Mouse (Mus musculus) hindbrain, embryonic 12.5 days (tissue): ENCODE data around the gene Rbm42. TPM values are rescaled to one million over a fixed set of nuclear protein-coding genes. Genes with fewer than 3 reads are reported as not detected.

Experiments used
- ATAC-seq: fragments of 200-750 bp; cut with Nextera tagmentation; 2 replicates; pipeline ENCODE4 v1.8.0; 2017; ENCODE audit warnings: moderate TSS enrichment; ENCODE audit not compliant: low FRiP score
- H3K27ac ChIP-seq: fragments of 300-500 bp; sonication (generic); 2 replicates; pipeline ENCODE4 v1.5.1; 2016; ENCODE audit warnings: mild to moderate bottlenecking
- H3K27me3 ChIP-seq: fragments of 300-500 bp; sonication (generic); 2 replicates; pipeline ENCODE4 v1.6.1; 2016; ENCODE audit warnings: mild to moderate bottlenecking
- H3K36me3 ChIP-seq: fragments of 300-500 bp; sonication (generic); 2 replicates; pipeline ENCODE4 v1.6.1; 2016; ENCODE audit warnings: mild to moderate bottlenecking
- H3K4me1 ChIP-seq: fragments of 300-500 bp; sonication (generic); 2 replicates; pipeline ENCODE4 v1.6.1; 2016
- H3K4me2 ChIP-seq: fragments of 300-500 bp; sonication (generic); replicated peaks from 2 replicates; pipeline ENCODE4 v1.6.1; 2016; ENCODE audit warnings: mild to moderate bottlenecking
- H3K4me3 ChIP-seq: fragments of 300-500 bp; sonication (generic); 2 replicates; pipeline ENCODE4 v1.5.1; 2016; ENCODE audit warnings: mild to moderate bottlenecking
- H3K9ac ChIP-seq: fragments of 300-500 bp; sonication (generic); 2 replicates; pipeline ENCODE4 v1.6.1; 2016; ENCODE audit warnings: mild to moderate bottlenecking, moderate library complexity
- H3K9me3 ChIP-seq: fragments of 300-500 bp; sonication (generic); replicated peaks from 2 replicates; pipeline ENCODE4 v1.6.1; 2016; ENCODE audit warnings: mild to moderate bottlenecking
- WGBS: fragments of 180-500 bp; shearing (Covaris S2); methylation state at CpG from one replicate; pipeline ENCODE4 v1.1.7; 2016; 5-methylcytosine and 5-hydroxymethylcytosine counted together
- polyA plus RNA-seq: library from polyadenylated mRNA; unstranded; fragments of >200 nt; fragmentation: Nextera tagmentation; extraction: Ambion mirVana; gene quantifications from 2 replicates; pipeline ENCODE4 v1.2.1, GENCODE M21; 2016

The Rbm42 gene
- polyA plus RNA-seq, 1 experiment from 2014 or later = 160 TPM

- no peak overlapping the region for H3K9ac ChIP-seq
- H3K4me3 ChIP-seq = no peak overlapping the region
- no peak for ATAC-seq
- no peaks in the 10 kb centered on the region for H3K9me3 ChIP-seq
- H3K27me3 ChIP-seq = peaks cover 48% of the 10 kb centered on the region
- peaks cover 9% of the 10 kb centered on the region for H3K4me1 ChIP-seq
- no peak overlapping the region for H3K27ac ChIP-seq
- H3K4me2 ChIP-seq = no peak overlapping the region
- peaks cover 42% of the 10 kb centered on the region for H3K36me3 ChIP-seq
- WGBS = 31% methylated on average over 4 of the region's 4 CpGs
Measured at GRCm38 (mm10) chr7:30639083-30639482, 11.0 kb downstream of the Rbm42 start.

GRCm38 (mm10) chr7:30636395-30636794 lies 13.7 kb downstream of the Rbm42 start:
- Histone ChIP-seq H3K36me3 (peaks cover 15% of the 10 kb centered on the region), H3K27me3 (peaks cover 74% of the 10 kb centered on the region), H3K9me3 (no peaks in the 10 kb centered on the region), H3K4me2 (no peak overlapping the region), H3K4me3 (no peak overlapping the region), H3K9ac (no peak overlapping the region), H3K27ac (no peak overlapping the region), H3K4me1 (peaks cover 9% of the 10 kb centered on the region)
- 30% methylated on average over 11 of the region's 11 CpGs for WGBS
- no peak for ATAC-seq

DNA sequence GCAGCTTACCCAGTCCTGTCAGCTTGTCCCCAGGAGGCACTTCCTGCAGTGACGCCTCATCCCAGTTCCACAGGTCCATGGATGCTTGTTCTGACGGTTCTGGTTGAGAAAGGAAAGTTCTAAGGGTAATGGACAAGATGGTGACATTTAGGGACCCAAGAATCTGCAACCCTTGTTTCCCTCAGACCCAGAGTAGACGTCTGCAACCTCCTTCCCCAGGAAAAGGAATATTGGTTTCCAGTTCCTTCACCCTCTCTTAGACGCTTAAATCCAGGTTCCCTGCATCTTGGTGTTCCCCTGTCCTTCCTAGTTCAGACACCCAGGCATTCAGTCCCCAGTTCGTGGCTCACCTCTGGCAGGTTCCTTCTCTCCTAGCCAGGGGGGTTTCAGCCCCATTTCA lies 14.4 kb downstream of the Rbm42 start, which contains the start of gene Etv2:
TSS of gene Etv2 (minus strand) at position 101 of the 400 bp plus-strand sequence.
- peak within 1 kb of the TSS; percentile 25; the same call in 1 of the 2 replicates for H3K4me2 ChIP-seq

GRCm38 (mm10) chr7:30634621-30635020 lies 15.5 kb downstream of the Rbm42 start:
- no peaks in the 10 kb centered on the region for H3K36me3 ChIP-seq
- 0 out of 2 replicates have a peak, but pooled peaks have one; percentile 19 for ATAC-seq
- H3K9ac ChIP-seq = no peak overlapping the region
- peak overlapping the region; percentile 25; the same call in 1 of the 2 replicates for H3K4me2 ChIP-seq
- H3K4me3 ChIP-seq = peak overlapping the region; percentile 11; the same call in 1 of the 2 replicates
- WGBS = under 1% methylated on average over 20 of the region's 20 CpGs
- peaks cover 86% of the 10 kb centered on the region for H3K27me3 ChIP-seq
- H3K9me3 ChIP-seq = no peaks in the 10 kb centered on the region
- peaks cover 9% of the 10 kb centered on the region for H3K4me1 ChIP-seq
- H3K27ac ChIP-seq = no peak overlapping the region

More for the DNA sequence above, 14.4 kb downstream of the Rbm42 start, which contains the start of gene Etv2:
- Histone ChIP-seq H3K27me3 (peaks cover 78% of the 10 kb centered on the region), H3K27ac (no peak within 1 kb of the TSS), H3K4me3 (peak within 1 kb of the TSS; percentile 11; the same call in 1 of the 2 replicates), H3K9ac (no peak within 1 kb of the TSS), H3K4me1 (peaks cover 9% of the 10 kb centered on the region), H3K36me3 (peaks cover 9% of the 10 kb centered on the region), H3K9me3 (no peaks in the 10 kb centered on the region)
- ATAC-seq = no peak
- 3% methylated on average over 5 of the region's 5 CpGs for WGBS

DNA sequence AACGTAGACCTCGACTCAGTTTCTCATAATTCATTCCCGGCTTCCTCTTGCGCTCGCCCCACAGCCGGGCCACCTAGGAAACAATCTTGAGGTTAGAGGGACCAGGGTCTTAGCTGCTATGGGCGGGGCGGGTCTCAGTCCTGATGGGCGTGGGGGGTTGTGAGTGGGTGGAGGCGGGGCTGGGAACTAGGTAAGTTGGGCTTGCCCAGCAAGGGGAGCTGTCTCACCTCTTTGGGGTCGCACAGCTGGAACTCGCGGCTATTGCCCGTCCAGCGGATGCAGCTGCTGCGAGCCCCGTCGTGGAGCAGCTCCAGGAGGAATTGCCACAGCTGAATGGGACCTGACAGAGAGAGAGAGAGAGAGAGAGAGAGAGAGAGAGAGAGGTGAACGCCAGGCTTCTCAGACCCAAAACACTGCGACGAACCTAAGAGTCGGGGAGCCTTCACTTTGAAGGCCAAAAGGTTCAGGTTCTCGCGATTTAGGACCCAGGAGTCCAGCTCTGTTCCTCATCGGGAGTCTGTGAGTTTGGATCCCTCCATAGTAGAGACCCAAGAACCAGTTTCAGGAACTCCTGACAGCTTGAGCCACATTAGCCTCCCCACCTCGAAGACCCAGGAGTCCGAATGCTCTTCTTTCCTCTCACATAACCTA lies 16.2 kb downstream of the Rbm42 start:
- H3K36me3 ChIP-seq = no peaks in the 10 kb centered on the region
- peaks cover 83% of the 10 kb centered on the region for H3K27me3 ChIP-seq
- no peak for ATAC-seq
- no peak overlapping the region for H3K27ac ChIP-seq
- H3K4me2 ChIP-seq = no peak overlapping the region
- 5% methylated on average over 27 of the region's 27 CpGs for WGBS
- peaks cover 9% of the 10 kb centered on the region for H3K4me1 ChIP-seq
- peak overlapping the region; percentile 8; the same call in 1 of the 2 replicates for H3K4me3 ChIP-seq
- H3K9ac ChIP-seq = no peak overlapping the region
- no peaks in the 10 kb centered on the region for H3K9me3 ChIP-seq

DNA sequence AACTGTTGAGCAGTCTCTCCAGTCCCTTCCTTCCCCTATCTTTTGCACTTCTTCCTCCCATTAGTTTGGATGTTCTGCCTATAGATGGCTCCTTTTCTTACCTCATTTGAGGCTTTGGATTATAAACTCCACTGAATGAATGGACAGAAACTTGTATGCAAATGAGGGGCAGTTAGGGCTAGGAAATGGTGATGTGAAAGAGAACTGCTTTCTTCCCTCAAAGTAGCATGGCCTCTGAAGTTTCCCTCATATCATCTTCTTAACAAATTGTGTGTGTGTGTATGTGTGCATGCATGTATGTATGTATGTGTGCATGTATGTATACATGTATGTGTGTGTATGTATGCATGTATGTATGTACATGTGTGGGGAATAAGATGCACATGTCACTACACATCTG lies 21.1 kb downstream of the Rbm42 start:
- no peak overlapping the region for H3K4me3 ChIP-seq
- no peak overlapping the region for H3K27ac ChIP-seq
- no peaks in the 10 kb centered on the region for H3K9me3 ChIP-seq
- no peak overlapping the region for H3K9ac ChIP-seq
- H3K27me3 ChIP-seq = peaks cover 37% of the 10 kb centered on the region
- H3K4me2 ChIP-seq = no peak overlapping the region
- no peak for ATAC-seq
- H3K4me1 ChIP-seq = peaks cover 12% of the 10 kb centered on the region
- peaks cover 7% of the 10 kb centered on the region for H3K36me3 ChIP-seq

GRCm38 (mm10) chr7:30626647-30627046 lies 23.5 kb downstream of the Rbm42 start:
- peaks cover 12% of the 10 kb centered on the region for H3K4me1 ChIP-seq
- 88% methylated on average over 5 of the region's 5 CpGs for WGBS
- H3K36me3 ChIP-seq = peaks cover 30% of the 10 kb centered on the region
- ATAC-seq = 0 out of 2 replicates have a peak, but pooled peaks have one; percentile 27
- peaks cover 14% of the 10 kb centered on the region for H3K27me3 ChIP-seq
- H3K4me3 ChIP-seq = 0 out of 2 replicates have a peak overlapping the region, but pooled peaks have one; percentile 63
- no peaks in the 10 kb centered on the region for H3K9me3 ChIP-seq
- H3K9ac ChIP-seq = no peak overlapping the region
- peak overlapping the region; percentile 94; the same call in 1 of the 2 replicates for H3K4me2 ChIP-seq
- H3K27ac ChIP-seq = no peak overlapping the region

- peaks cover 12% of the 10 kb centered on the region for H3K4me1 ChIP-seq
- H3K4me3 ChIP-seq = peak within 1 kb of the TSS; percentile 63
- H3K9ac ChIP-seq = peak within 1 kb of the TSS; percentile 74
- H3K4me2 ChIP-seq = peak within 1 kb of the TSS; percentile 94
- ATAC-seq = peak; percentile 91
- H3K27ac ChIP-seq = no peak within 1 kb of the TSS
- H3K36me3 ChIP-seq = peaks cover 36% of the 10 kb centered on the region
- H3K9me3 ChIP-seq = no peaks in the 10 kb centered on the region
- H3K27me3 ChIP-seq = peaks cover 8% of the 10 kb centered on the region; the same call in 1 of the 2 replicates
- WGBS = 1% methylated on average over 44 of the region's 44 CpGs
Measured at GRCm38 (mm10) chr7:30625530-30626384, 24.4 kb downstream of the Rbm42 start, which contains the start of gene Cox6b1. TSS of gene Cox6b1 (minus strand) at chr7:30626151.

GRCm38 (mm10) chr7:30619202-30619601 lies 30.9 kb downstream of the Rbm42 start:
- Histone ChIP-seq H3K4me1 (no peaks in the 10 kb centered on the region), H3K9ac (no peak overlapping the region), H3K4me2 (no peak overlapping the region), H3K27me3 (no peaks in the 10 kb centered on the region), H3K4me3 (no peak overlapping the region), H3K9me3 (no peaks in the 10 kb centered on the region), H3K36me3 (peaks cover 69% of the 10 kb centered on the region), H3K27ac (no peak overlapping the region)
- WGBS = 90% methylated on average over 3 of the region's 3 CpGs
- no peak for ATAC-seq

DNA sequence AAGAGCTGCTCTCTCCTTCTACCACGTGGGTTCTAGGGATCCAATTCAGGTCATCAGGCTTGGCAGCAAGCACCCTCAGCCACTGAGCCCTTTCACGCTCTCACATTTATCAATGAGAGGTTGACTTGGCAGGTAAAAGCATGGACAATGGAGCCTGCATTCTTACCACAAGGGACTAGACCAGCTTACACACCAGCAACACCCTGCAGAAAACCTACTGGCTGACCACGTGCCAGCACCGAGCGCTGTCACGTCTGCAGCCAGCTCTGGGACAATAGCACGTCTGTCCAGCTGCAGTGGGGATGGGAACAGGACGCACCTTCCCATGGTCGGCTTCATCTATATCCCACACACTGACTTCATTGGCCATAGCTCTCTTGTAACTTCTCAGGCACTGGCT lies 31.5 kb downstream of the Rbm42 start:
- H3K36me3 ChIP-seq = peaks cover 64% of the 10 kb centered on the region
- WGBS = 94% methylated on average over 9 of the region's 9 CpGs
- no peak for ATAC-seq

GRCm38 (mm10) chr7:30615049-30615760 lies 34.9 kb downstream of the Rbm42 start:
- no peak for ATAC-seq
- H3K27ac ChIP-seq = no peak overlapping the region
- 58% methylated on average over 5 of the region's 5 CpGs for WGBS

More for the DNA sequence above, 31.5 kb downstream of the Rbm42 start:
- Histone ChIP-seq H3K4me1 (no peaks in the 10 kb centered on the region), H3K9me3 (no peaks in the 10 kb centered on the region), H3K4me3 (no peak overlapping the region), H3K9ac (no peak overlapping the region), H3K4me2 (no peak overlapping the region), H3K27ac (no peak overlapping the region), H3K27me3 (no peaks in the 10 kb centered on the region)

DNA sequence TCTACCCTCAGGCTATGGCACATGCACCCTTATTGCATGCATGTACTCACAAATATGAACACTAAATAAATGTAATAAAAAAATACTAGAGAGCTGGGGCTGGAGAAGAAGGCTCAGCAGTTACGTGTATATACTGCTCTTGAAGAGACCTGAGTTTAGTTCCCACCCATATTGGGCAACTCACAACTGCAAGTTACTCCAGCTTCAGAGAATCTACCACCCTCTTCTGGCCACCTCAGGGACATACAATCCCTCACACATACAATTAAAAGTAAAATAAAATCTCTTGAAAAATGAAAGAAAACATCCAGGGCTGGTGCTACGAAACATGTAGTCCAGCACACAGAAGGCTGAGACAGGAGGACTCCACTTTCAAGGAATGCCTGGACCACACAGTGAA lies 35.7 kb downstream of the Rbm42 start:
- Histone ChIP-seq H3K9me3 (no peaks in the 10 kb centered on the region), H3K9ac (no peak overlapping the region), H3K36me3 (peaks cover 38% of the 10 kb centered on the region), H3K4me1 (no peaks in the 10 kb centered on the region), H3K27ac (no peak overlapping the region), H3K4me2 (no peak overlapping the region), H3K27me3 (no peaks in the 10 kb centered on the region), H3K4me3 (no peak overlapping the region)
- no peak for ATAC-seq
- 85% methylated on average over 2 of the region's 2 CpGs for WGBS

More at GRCm38 (mm10) chr7:30615049-30615760, 34.9 kb downstream of the Rbm42 start:
- H3K4me1 ChIP-seq = no peaks in the 10 kb centered on the region
- no peak overlapping the region for H3K4me2 ChIP-seq
- peaks cover 38% of the 10 kb centered on the region for H3K36me3 ChIP-seq
- no peak overlapping the region for H3K9ac ChIP-seq
- no peak overlapping the region for H3K4me3 ChIP-seq
- H3K27me3 ChIP-seq = no peaks in the 10 kb centered on the region
- H3K9me3 ChIP-seq = no peaks in the 10 kb centered on the region
